Mouse (Mus musculus): ENCODE results near the gene Chst11.

Chst11 gene

DNA sequence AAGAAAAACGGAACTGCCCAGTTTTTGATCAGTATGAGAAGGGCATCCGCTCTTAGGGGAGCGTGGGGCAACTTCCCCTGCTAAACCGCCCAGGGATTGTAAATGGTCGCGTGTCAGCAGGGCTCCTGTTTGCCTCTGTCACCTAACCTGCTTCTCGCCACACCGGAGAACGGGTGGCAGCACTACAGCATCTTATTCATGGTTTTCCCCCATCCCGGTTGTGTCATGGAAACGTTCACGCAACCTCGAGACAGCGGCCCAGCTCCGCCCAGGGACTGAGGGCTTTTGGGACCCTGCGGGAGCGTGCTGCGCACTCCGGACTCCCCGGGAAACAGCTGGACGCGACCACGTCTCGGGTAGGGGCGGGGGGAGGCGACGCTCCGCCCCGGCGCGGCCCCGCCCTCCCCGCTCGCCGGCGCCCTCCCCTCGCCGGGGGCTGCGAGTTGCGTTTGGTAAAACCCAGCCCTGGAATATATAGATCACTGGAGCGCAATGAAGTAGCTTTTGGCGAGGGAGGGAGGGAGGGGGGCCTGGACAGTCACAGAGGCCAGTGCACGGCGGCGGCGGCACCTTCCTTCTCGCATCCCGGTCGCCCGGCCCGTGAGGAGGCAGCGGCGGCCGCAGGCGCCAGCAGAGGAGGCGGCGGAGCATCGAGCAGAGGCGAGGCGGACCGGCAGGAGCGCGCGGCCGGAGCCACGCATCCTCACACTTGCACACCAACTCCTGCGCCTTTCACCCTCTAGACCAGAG is at the start of gene Chst11:
Gene Chst11, plus strand, starts transcription at position 549 of the 750 bp plus-strand sequence.
- peak; percentile 83 for DNase-seq

DNA sequence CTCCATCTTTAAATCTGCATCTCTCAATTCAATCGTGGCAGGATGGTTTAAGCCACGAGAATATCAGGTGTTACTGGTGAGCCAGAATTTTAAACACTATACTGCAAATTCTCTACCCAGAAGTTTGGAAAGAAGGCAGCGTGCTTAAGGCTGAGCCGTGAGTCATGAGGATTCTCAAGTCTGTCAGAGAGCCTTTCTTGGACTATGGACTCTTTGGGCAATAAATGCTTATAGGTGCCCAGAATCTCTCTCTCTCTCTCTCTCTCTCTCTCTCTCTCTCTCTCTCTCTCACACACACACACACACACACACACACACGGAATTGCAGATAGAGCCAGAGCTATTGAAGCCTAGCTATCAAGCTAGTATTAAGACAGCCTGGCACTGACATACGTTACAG is 49.5 kb upstream of the Chst11 start:
- no peak for DNase-seq

DNA sequence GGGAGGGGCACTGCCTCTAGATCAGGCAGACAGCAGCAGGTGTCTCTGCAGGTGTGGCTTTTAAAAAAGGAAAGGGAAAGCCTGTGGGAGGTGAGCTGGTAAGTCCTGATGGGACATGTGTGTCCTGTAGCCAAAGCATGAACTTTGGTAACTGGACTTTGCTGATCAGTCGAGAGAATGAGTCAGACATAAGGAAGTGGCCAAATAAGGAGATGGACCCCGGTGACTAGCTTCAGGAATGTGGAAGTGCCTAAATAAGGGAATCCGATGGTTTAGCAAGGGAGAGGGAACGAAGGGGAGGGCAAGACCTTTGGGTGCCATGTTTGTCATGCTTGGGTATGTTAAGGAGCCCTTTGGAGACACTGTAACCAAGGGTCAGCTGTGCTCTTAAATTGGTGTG is 31.9 kb upstream of the Chst11 start:
- no peak for DNase-seq

GRCm38 (mm10) chr10:82955117-82955516 is 30.2 kb upstream of the Chst11 start:
- no peak for DNase-seq

GRCm38 (mm10) chr10:82958218-82958761 is 27.0 kb upstream of the Chst11 start:
- peak; percentile 9 for DNase-seq

- no peak for DNase-seq
Observed at GRCm38 (mm10) chr10:82959316-82959715, 26.0 kb upstream of the Chst11 start.

DNA sequence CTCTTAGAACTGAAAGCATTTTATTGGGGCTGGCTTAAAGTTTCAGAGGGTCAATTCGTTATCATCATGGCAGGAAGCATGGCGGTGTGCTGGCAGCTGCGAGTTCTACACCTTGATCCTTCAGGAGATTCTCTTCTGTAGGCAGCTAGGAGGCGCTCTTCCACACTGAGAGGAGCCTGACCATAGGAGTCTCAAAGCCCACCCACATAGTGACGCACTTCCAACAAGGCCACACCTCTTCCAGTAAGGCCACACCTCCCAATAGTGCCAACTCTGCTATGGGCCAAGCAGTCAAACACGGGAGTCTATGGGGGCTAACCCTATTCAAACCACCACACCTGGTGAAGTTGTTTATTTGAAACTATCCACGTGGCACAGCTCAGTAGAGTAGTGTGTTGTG is 24.0 kb upstream of the Chst11 start:
- no peak for DNase-seq

DNA sequence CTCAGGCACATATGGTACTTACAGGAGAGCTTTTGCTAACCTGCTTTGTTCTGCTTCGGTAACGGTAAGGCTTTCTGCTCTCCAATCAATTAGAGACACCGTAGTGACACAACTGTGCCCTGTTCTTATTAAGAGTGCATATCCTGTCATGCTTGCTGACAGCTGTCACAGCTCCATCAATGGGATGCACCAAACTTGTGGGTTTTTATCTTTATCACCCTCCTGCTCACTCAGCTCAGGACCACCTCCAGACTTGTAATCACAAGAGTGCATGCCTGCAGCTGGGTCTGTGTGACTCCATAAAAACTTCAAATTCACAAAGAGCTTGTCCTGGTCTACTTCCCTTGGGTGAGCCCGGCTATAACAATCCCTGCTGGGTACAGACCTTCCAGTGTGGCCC is 23.3 kb upstream of the Chst11 start:
- DNase-seq: no peak

GRCm38 (mm10) chr10:82962472-82963020 is 22.8 kb upstream of the Chst11 start:
- DNase-seq: no peak

DNA sequence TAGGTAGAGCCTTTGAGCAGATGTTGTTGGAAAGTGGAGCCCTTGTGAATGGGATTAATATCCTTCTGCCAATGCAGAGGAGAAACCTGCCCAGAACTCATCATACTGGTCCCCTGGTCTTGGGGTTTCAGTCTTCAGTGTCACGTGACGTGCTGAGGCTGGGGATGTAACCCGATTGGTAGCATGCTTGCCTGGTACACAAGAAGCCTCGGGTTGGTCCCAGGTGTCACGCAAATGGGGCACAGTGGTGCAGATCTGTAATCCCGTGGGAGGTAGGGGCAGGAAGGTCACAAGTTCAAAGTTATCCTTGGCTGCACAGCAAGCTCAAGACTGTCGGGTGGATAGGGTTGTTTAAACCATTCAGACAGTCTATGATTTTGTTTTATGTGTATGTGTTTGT is 20.8 kb upstream of the Chst11 start:
- no peak for DNase-seq

GRCm38 (mm10) chr10:82966672-82967071 is 18.6 kb upstream of the Chst11 start:
- no peak for DNase-seq

GRCm38 (mm10) chr10:82969612-82970011 is 15.7 kb upstream of the Chst11 start:
- no peak for DNase-seq

GRCm38 (mm10) chr10:82971549-82971948 is 13.7 kb upstream of the Chst11 start:
- no peak for DNase-seq

GRCm38 (mm10) chr10:82974201-82974600 is 11.1 kb upstream of the Chst11 start:
- no peak for DNase-seq

GRCm38 (mm10) chr10:82974627-82975177 is 10.6 kb upstream of the Chst11 start:
- no peak for DNase-seq

DNA sequence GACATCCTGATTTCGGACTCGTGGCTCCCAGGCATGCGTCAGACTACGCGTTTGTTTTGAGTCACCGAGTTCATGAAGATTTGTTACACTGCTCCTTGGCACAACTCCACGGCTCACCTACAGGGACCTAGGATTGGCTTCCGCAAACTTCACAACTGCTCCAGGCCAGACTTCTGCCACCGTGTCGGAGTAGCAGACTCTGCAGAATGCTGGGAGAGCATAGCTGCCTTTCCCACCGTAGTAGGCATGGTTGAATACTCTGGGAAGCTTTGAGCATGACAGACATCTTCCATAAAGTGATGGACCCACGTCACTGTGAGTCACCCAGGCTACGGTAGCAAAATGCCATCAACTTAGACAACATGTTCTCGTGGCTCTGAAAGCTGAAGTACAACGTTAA is 9.5 kb upstream of the Chst11 start:
- no peak for DNase-seq

- no peak for DNase-seq
Observed at GRCm38 (mm10) chr10:82982286-82982685, 3.0 kb upstream of the Chst11 start.

GRCm38 (mm10) chr10:82985700-82986131 is 418 bp downstream of the Chst11 start:
- DNase-seq: peak; percentile 52

DNA sequence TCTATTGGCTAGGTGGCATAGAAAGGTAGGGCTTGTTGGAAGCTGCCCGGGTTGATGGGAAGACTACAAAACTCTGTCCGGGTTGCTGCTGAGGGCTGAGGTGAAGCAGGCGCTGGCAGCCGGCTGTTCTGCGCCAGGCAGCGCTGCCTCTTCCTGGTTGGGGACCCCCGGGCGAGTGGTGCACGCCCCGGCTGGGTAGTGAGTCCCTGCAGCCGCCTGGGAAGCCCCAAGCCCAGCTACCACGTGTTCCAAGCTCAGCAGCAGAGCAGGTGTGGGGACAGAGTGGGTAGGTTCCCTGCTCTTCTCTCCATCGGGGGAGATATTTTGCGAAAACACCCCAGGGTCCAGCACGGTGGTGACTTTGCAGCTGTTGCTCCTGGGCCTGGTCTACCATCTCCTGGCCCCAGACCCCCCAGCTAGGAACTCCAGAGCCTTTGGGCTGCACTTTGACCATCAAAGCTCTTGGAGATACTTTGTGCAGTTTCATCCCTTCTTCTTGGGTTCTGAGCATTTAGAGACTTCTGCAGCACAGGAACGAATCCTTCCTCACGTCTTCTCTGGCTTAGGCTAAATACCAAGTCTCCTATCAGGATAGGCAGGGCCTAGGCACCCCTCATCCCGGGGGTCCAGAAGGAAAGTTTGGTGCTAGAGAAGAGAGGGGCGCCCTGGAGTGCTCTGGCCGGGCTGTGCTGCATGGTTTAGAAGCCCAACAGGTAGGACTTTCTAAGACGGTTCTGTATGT is 1.1 kb downstream of the Chst11 start:
- DNase-seq: no peak

GRCm38 (mm10) chr10:82986993-82987349 is 1.7 kb downstream of the Chst11 start:
- DNase-seq: no peak

- DNase-seq: no peak
Observed at GRCm38 (mm10) chr10:82987394-82987793, 2.1 kb downstream of the Chst11 start.

- no peak for DNase-seq
Observed at GRCm38 (mm10) chr10:82989418-82990025, 4.2 kb downstream of the Chst11 start.

GRCm38 (mm10) chr10:82990918-82991317 is 5.6 kb downstream of the Chst11 start:
- DNase-seq: no peak

Data from layer of hippocampus, adult 9-11 months (tissue).